8 mouse cellular contexts compared by ENCODE assay signal in the genomic region with DNA sequence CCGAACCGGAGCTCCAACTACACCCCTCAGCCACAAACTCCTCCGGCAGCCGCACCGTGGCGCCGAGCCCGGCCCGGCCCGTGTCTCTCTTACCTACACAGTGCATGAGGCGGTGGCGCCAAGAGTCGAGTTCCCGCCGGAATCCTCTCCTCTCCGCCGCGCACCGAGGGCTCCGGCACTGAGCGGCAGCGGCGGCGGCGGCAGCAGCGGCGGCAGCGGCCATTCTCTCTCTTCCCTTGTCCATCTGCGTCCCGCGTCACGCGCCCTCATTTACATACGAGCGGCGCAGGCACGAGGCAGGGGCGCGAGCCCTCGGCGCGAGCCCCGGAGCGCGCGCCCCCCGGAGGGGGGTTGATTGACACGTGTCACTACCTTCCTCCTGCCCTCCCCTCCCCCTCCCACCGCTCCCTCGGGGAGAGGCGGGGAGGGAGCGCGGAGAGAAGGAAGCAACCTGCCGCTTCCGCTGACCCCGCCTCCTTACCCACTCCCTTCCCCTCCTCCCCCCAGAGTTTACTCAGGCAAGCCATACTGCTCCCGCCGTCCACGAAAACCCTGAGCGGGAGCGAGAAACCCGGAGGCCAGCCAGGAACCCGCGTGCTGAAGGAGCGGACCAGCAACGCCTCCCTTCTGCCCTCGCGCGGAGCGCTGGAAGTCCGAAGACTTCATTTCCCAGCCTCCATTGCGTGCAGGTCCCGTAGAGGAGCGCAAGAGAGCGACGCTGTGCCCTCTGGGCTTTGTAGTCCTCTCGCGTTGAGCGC. TPM values are rescaled to one million over a fixed set of nuclear protein-coding genes. Genes with fewer than 3 reads are reported as not detected.
A peak's percentile ranks its signal among the peaks of the same experiment; 100 is the strongest.
DNase-seq lines count a peak whose midpoint lies in the region; ATAC-seq lines count a peak whose summit lies in the region.

Gene Lcorl, minus strand, starts transcription at position 362 of the 758 bp plus-strand sequence.

- H3K9ac ChIP-seq in intestine, embryonic 14.5 days (ENCODE audit: low read length), result peak within 1 kb of the TSS; percentile 93

- WGBS in intestine, embryonic 14.5 days, result under 1% methylated on average over 54 of the region's 79 CpGs

- peak within 1 kb of the TSS; percentile 77 for H3K4me2 ChIP-seq in intestine, embryonic 14.5 days (ENCODE audit: low read length)

- H3K36me3 ChIP-seq in intestine, embryonic 14.5 days (ENCODE audit: control insufficient read depth, insufficient read depth, low read length), result no peaks in the 10 kb centered on the region

- H3K4me3 ChIP-seq in intestine, embryonic 14.5 days (ENCODE audit: low read depth, low read length), result peak within 1 kb of the TSS; percentile 87

- peak within 1 kb of the TSS; percentile 97 for H3K27ac ChIP-seq in intestine, embryonic 14.5 days (ENCODE audit: low read depth)

- H3K9me3 ChIP-seq in intestine, embryonic 14.5 days (ENCODE audit: control insufficient read depth, low read length), result no peaks in the 10 kb centered on the region

- H3K27me3 ChIP-seq in intestine, embryonic 14.5 days (replicated peaks; ENCODE audit: control insufficient read depth, insufficient read depth, low read length), result no peaks in the 10 kb centered on the region

- peaks cover 4% of the 10 kb centered on the region; the same call in 1 of the 2 replicates for H3K4me1 ChIP-seq in intestine, embryonic 14.5 days (replicated peaks; ENCODE audit: control insufficient read depth, insufficient read depth, low read length)

- peak; percentile 82 to 89 for DNase-seq in adrenal gland, adult 18-20 months (ENCODE audit: low spot score in 2 of 2)
- DNase-seq in embryo, embryonic 11 days, result peak; percentile 97
- peak; percentile 92 for DNase-seq in gastrocnemius, postnatal 25 days
- peak; percentile 94 for DNase-seq in intestine, embryonic 14.5 days (ENCODE audit: low spot score)
- peak; percentile 94 to 95 for DNase-seq in left cerebral cortex, postnatal 14 days (ENCODE audit: low spot score in 2 of 2)
- peak; percentile 98 for DNase-seq in mesoderm, embryonic 11.5 days (ENCODE audit: low read depth, low spot score)
- peak; percentile 92 to 94 for DNase-seq in right cerebral cortex, postnatal 36 days (ENCODE audit: low spot score in 2 of 2)
- DNase-seq in yolk sac, embryonic 10.5 days (ENCODE audit: low spot score), result peak; percentile 96

- ATAC-seq in intestine, embryonic 14.5 days (replicated peaks; ENCODE audit: low FRiP score, low TSS enrichment, low read depth), result peak; percentile 94

- intact Hi-C loops in left cerebral cortex, postnatal 14 days (cut with DNase I), result loop anchor here (5.0 kb wide), 3 partner anchors 90 to 490 kb away; no protein-coding TSS in a partner anchor

RNA-seq across cellular contexts. Expression of gene Lcorl, which starts in this region (rescaled TPM):
- total RNA-seq in adrenal gland, adult 18-20 months (2021), result 10 to 100 TPM; 13.9 to 19.7 TPM
- 1 to 10 TPM; 5.3 to 7.7 TPM for total RNA-seq in gastrocnemius, postnatal 25 days (2021)
- 32.8 and 33.5 TPM in 2 replicates for polyA plus RNA-seq in intestine, embryonic 14.5 days (2014; fragmentation: Nextera tagmentation; extraction: Ambion mirVana)
- total RNA-seq in left cerebral cortex, postnatal 14 days (2021), result 10 to 100 TPM; 31.8 to 34.9 TPM

Comparison
In these comparisons a context has a peak if more than half of its experiments do, and no peak if none do; other contexts are left out.
1. Peak in every context shown above with its lines: DNase-seq, ATAC-seq, H3K4me3 ChIP-seq and H3K27ac ChIP-seq.